Mouse (Mus musculus) kidney, embryonic 16.5 days (tissue): Measurements from ENCODE around the gene Lbhd2. TPM values are rescaled to one million over a fixed set of nuclear protein-coding genes. Genes with fewer than 3 reads are reported as not detected.

Experiments used
- ATAC-seq: fragments of 200-750 bp; cut with Nextera tagmentation; 2 replicates; pipeline ENCODE4 v1.8.0; 2017; ENCODE audit warnings: moderate TSS enrichment; ENCODE audit not compliant: low FRiP score, low TSS enrichment
- H3K27ac ChIP-seq: fragments of 300-500 bp; sonication (generic); 2 replicates; pipeline ENCODE4 v1.5.1; 2014; ENCODE audit warnings: low read length
- H3K27me3 ChIP-seq: fragments of 300-500 bp; sonication (generic); 2 replicates; pipeline ENCODE4 v1.6.1; 2014; ENCODE audit warnings: low read length, control low read depth, mixed read lengths; ENCODE audit not compliant: insufficient read depth
- H3K36me3 ChIP-seq: fragments of 300-500 bp; sonication (generic); 2 replicates; pipeline ENCODE4 v1.6.1; 2014; ENCODE audit warnings: low read length, control low read depth, mixed read lengths; ENCODE audit not compliant: insufficient read depth
- H3K4me1 ChIP-seq: fragments of 300-500 bp; sonication (generic); 2 replicates; pipeline ENCODE4 v1.6.1; 2014; ENCODE audit warnings: low read length, control low read depth, mixed read lengths; ENCODE audit not compliant: insufficient read depth
- H3K4me2 ChIP-seq: fragments of 300-500 bp; sonication (generic); replicated peaks from 2 replicates; pipeline ENCODE4 v1.6.1; 2014; ENCODE audit warnings: low read depth, low read length
- H3K4me3 ChIP-seq: fragments of 300-500 bp; sonication (generic); 2 replicates; pipeline ENCODE4 v1.5.1; 2014; ENCODE audit warnings: mild to moderate bottlenecking, low read length
- H3K9ac ChIP-seq: fragments of 300-500 bp; sonication (generic); replicated peaks from 2 replicates; pipeline ENCODE4 v1.6.1; 2014; ENCODE audit warnings: low read length
- H3K9me3 ChIP-seq: fragments of 300-500 bp; sonication (generic); 2 replicates; pipeline ENCODE4 v1.6.1; 2016; ENCODE audit warnings: low read length, control low read depth
- WGBS: fragments of 180-500 bp; shearing (Covaris S2); extraction: QIAGEN DNeasy Blood & Tissue Kit; methylation state at CpG from one replicate; pipeline ENCODE4 v1.1.7; 2014; 5-methylcytosine and 5-hydroxymethylcytosine counted together
- polyA plus RNA-seq: library from polyadenylated mRNA; unstranded; fragments of >200 nt; fragmentation: Nextera tagmentation; extraction: Ambion mirVana; gene quantifications from 2 replicates; pipeline ENCODE4 v1.2.1, GENCODE M21; 2015

The Lbhd2 gene
- polyA plus RNA-seq, 1 experiment from 2014 or later = 4.6 TPM

- ATAC-seq = no peak
- H3K9me3 ChIP-seq = no peaks in the 10 kb centered on the region
- H3K4me2 ChIP-seq = no peak overlapping the region
- no peak overlapping the region for H3K9ac ChIP-seq
- 0 out of 2 replicates have a peak, but pooled peaks cover 6% of the 10 kb centered on the region for H3K27me3 ChIP-seq
- H3K4me1 ChIP-seq = peaks cover 47% of the 10 kb centered on the region
- H3K36me3 ChIP-seq = peaks cover 8% of the 10 kb centered on the region
- no peak overlapping the region for H3K4me3 ChIP-seq
- WGBS = 62% methylated on average over 10 of the region's 10 CpGs
- no peak overlapping the region for H3K27ac ChIP-seq
These were observed 48.1 kb downstream of the Lbhd2 start for GRCm38 (mm10) chr12:111454543-111455280.

GRCm38 (mm10) chr12:111455311-111455846 is 48.8 kb downstream of the Lbhd2 start:
- Histone ChIP-seq H3K27ac (no peak overlapping the region), H3K36me3 (peaks cover 8% of the 10 kb centered on the region), H3K4me1 (peaks cover 46% of the 10 kb centered on the region), H3K4me2 (no peak overlapping the region), H3K9ac (0 out of 2 replicates have a peak overlapping the region, but pooled peaks have one; percentile 5), H3K9me3 (no peaks in the 10 kb centered on the region), H3K27me3 (0 out of 2 replicates have a peak, but pooled peaks cover 6% of the 10 kb centered on the region), H3K4me3 (no peak overlapping the region)
- 58% methylated on average over 12 of the region's 12 CpGs for WGBS
- no peak for ATAC-seq

- no peak for ATAC-seq
- WGBS = 56% methylated on average over 8 of the region's 8 CpGs
- Histone ChIP-seq H3K27me3 (0 out of 2 replicates have a peak, but pooled peaks cover 6% of the 10 kb centered on the region), H3K4me1 (peaks cover 46% of the 10 kb centered on the region), H3K9me3 (no peaks in the 10 kb centered on the region), H3K36me3 (peaks cover 8% of the 10 kb centered on the region), H3K4me3 (no peak overlapping the region), H3K27ac (no peak overlapping the region), H3K4me2 (no peak overlapping the region), H3K9ac (peak overlapping the region; percentile 15; the same call in 1 of the 2 replicates)
These were observed 49.3 kb downstream of the Lbhd2 start for GRCm38 (mm10) chr12:111455860-111456259.

GRCm38 (mm10) chr12:111457742-111458141 is 51.1 kb downstream of the Lbhd2 start:
- H3K9ac ChIP-seq = no peak overlapping the region
- H3K27ac ChIP-seq = no peak overlapping the region
- no peaks in the 10 kb centered on the region for H3K27me3 ChIP-seq
- no peak overlapping the region for H3K4me2 ChIP-seq
- H3K4me3 ChIP-seq = no peak overlapping the region
- 75% methylated on average over 1 of the region's 1 CpGs for WGBS
- no peaks in the 10 kb centered on the region for H3K9me3 ChIP-seq
- peaks cover 47% of the 10 kb centered on the region for H3K4me1 ChIP-seq
- no peaks in the 10 kb centered on the region for H3K36me3 ChIP-seq
- no peak for ATAC-seq

Other genes with a start within 250 kb of the Lbhd2 start
- gene Traf3, start 240.4 kb upstream of the Lbhd2 start, polyA plus RNA-seq = 8.9 and 10.6 TPM in 2 replicates
- not detected in 2 replicates for gene 4930595D18Rik, start 222.3 kb upstream of the Lbhd2 start, polyA plus RNA-seq
- 70.7 and 87.7 TPM in 2 replicates for gene Amn, start 135.7 kb upstream of the Lbhd2 start, polyA plus RNA-seq
- gene Cdc42bpb, start 29.1 kb upstream of the Lbhd2 start, polyA plus RNA-seq = 40.6 and 45.2 TPM in 2 replicates
- gene Exoc3l4, start 10.2 kb downstream of the Lbhd2 start, polyA plus RNA-seq = 19.4 and 19.9 TPM in 2 replicates
- gene Tnfaip2, start 35.7 kb downstream of the Lbhd2 start, polyA plus RNA-seq = 21.7 and 24.3 TPM in 2 replicates
- 78.6 and 84.8 TPM in 2 replicates for gene Gm266, start 79.0 kb downstream of the Lbhd2 start, polyA plus RNA-seq
- 481 and 498 TPM in 2 replicates for gene Eif5, start 131.2 kb downstream of the Lbhd2 start, polyA plus RNA-seq
- 31.5 and 32.2 TPM in 2 replicates for gene Mark3, start 167.7 kb downstream of the Lbhd2 start, polyA plus RNA-seq